Mouse (Mus musculus) ES-Bruce4 (cell line): ENCODE results near the gene Scube1.

Experiments used
- CTCF ChIP-seq: IDR thresholded peaks from one replicate; pipeline ENCODE4 v1.8.1; 2011; ENCODE audit warnings: low read depth, low read length
- EP300 ChIP-seq: IDR thresholded peaks from 2 replicates; pipeline ENCODE4 v1.6.1; 2011; ENCODE audit warnings: low read depth, low read length; ENCODE audit not compliant: insufficient read depth
- POLR2A ChIP-seq: IDR thresholded peaks from one replicate; pipeline ENCODE4 v1.8.1; 2011; ENCODE audit warnings: low read length; ENCODE audit not compliant: insufficient read depth

DNA sequence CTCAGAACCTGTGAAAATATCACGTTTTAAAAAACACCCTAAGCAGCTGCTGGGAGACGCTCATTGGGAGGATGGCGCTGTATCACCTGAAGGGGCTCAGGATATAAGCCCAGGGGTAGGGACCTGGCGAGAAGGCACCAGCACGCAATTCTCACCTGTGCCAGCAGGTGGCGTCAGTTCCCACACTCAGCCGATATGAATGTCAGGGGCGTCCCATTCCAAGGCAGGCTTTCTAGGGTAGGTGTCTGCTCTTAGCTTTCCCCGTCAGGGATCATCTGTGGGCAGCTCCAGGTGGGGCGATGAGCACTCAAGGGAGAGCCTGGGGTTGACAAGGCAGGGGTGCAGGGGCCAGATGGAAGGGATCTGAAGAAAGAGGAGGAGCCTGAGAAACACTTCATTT, 35.9 kb upstream of the Scube1 start:
- TF ChIP-seq CTCF: peak; percentile 96
- TF ChIP-seq EP300: no peak
- no peak for TF ChIP-seq POLR2A
